Mouse (Mus musculus) CH12.LX (cell line): ENCODE results near the gene Gm20521.

Experiments used
- CTCF ChIP-seq, 2 experiments: IDR thresholded peaks in 1 of 2; conservative IDR thresholded peaks in 1 of 2; 2 replicates each; pipeline ENCODE4 v1.5.1; 2011 to 2012; ENCODE audit warnings: low read depth in 2 of 2, low read length in 2 of 2, improper control_type of control experiment in 1 of 2, inconsistent platforms in 1 of 2, mild to moderate bottlenecking in 1 of 2, moderate library complexity in 1 of 2
- TBP ChIP-seq: conservative IDR thresholded peaks from 2 replicates; pipeline ENCODE4 v1.6.1; 2011; ENCODE audit warnings: low read depth, low read length, improper control_type of control experiment
- USF1 ChIP-seq: IDR thresholded peaks from 2 replicates; pipeline ENCODE4 v1.6.1; 2014; ENCODE audit warnings: low read depth, mild to moderate bottlenecking, inconsistent platforms, low read length, improper control_type of control experiment

DNA sequence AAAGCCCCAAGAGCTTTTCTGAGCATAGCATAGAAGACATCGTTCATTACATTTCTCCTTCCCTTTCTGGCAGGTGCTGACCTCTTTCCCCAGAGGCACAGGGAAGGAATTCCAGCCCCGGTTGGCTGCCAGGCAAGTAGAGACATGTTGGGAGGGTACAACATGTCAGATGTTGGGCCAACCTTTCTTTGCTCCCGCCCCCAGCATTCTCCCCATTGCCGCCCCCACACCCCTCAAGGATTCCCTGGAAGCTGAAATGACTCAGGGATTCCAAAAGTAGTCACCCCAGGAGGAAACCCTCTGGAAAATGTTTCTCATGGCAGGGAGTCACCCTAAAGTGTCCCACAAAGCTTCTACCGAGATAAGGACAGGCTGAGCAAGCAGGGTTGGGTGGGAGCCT is 46.6 kb downstream of the Gm20521 start:
- TF ChIP-seq USF1 = no peak
- TF ChIP-seq CTCF (conservative IDR thresholded peaks at IDR 0.05 in 1 of 2, IDR thresholded peaks at IDR 0.05 in 1 of 2; ENCODE audit: low read depth in 2 of 2, low read length in 2 of 2) = no peak
- TF ChIP-seq TBP = no peak
